Mouse (Mus musculus) liver, embryonic 14.5 days (tissue): ENCODE data around the gene Phkg2.

ENCODE experiments used
- CTCF ChIP-seq: IDR thresholded peaks from 2 replicates; pipeline ENCODE4 v1.5.1; 2016; ENCODE audit warnings: antibody characterized with exemption, low read depth, control low read depth
- EP300 ChIP-seq: IDR thresholded peaks from 2 replicates; pipeline ENCODE4 v1.6.1; 2016; ENCODE audit warnings: antibody characterized with exemption, low read depth

DNA sequence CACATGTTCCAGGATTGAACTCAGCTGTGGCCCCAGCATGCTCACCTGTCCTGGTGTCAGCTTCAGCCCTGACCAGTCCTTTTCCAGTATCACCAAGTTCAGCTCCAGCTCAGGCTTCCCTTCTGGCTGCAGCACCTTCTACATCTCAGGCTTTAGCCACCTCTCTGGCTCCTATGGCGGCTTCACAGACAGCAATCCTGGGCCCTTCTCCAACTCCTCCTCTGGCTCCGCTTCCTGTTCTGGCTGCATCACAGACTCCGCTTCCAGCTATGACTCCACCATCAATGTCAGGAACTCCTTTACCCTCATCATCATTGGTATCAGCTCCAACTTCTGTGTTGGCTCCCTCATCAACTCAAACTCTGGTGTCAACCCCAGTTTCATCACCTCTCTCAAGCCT lies 31.5 kb upstream of the Phkg2 start:
- TF ChIP-seq CTCF = no peak
- no peak for TF ChIP-seq EP300
